Mouse (Mus musculus) stomach, postnatal 0 days (tissue): ENCODE results near the gene Sco2.

Experiments
- CTCF ChIP-seq: IDR thresholded peaks from 2 replicates; pipeline ENCODE4 v1.5.1; 2016; ENCODE audit warnings: antibody characterized with exemption, low read depth, mild to moderate bottlenecking, moderate library complexity
- EP300 ChIP-seq: optimal IDR thresholded peaks from 2 replicates; pipeline ENCODE3; 2016; ENCODE audit warnings: antibody characterized with exemption

- no peak for TF ChIP-seq CTCF
- no peak for TF ChIP-seq EP300
Observed at GRCm38 (mm10) chr15:89399716-89400115, 26.1 kb upstream of the Sco2 start.
